Mouse (Mus musculus): ENCODE data around the gene Zbtb18.

GRCm38 (mm10) chr1:177445461-177446130, 3.4 kb downstream of the Zbtb18 start:
- no peak for TF ChIP-seq CTCF (IDR thresholded peaks at IDR 0.05; ENCODE audit: extremely low read depth, insufficient read length, insufficient replicate concordance, low read depth, low read length)
- no peak for TF ChIP-seq POLR2A (IDR thresholded peaks at IDR 0.05; ENCODE audit: low read depth, low read length)

All from small intestine, adult 2 months (tissue).